Mouse (Mus musculus): ENCODE results near the gene Sh3bp5l. TPM values are rescaled to one million over a fixed set of nuclear protein-coding genes. Genes with fewer than 3 reads are reported as not detected.

Gene Sh3bp5l
- total RNA-seq, 4 experiments from 2014 or later = 22.1 to 27.2 (median 24.4) TPM

DNA sequence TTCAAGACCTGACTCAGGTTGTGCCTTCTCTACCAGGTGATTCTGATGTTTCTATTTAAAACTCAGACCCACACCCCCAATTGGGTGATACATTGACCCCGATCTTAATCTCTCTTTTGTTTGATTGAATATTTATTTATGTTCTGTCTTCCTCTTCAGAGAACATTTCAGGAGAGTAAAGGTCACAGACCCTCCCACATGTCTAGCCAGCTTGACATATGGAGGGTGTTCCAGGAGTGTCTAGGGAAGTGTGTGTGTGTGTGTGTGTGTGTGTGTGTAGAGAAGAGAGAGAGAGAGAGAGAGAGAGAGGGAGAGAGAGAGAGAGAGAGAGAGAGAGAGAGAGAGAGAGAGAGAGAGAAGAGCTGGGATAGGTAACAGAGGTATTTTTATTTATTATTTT, 47.2 kb downstream of the Sh3bp5l start:
- DNase-seq (ENCODE audit: low spot score in 2 of 2) = no peak

DNA sequence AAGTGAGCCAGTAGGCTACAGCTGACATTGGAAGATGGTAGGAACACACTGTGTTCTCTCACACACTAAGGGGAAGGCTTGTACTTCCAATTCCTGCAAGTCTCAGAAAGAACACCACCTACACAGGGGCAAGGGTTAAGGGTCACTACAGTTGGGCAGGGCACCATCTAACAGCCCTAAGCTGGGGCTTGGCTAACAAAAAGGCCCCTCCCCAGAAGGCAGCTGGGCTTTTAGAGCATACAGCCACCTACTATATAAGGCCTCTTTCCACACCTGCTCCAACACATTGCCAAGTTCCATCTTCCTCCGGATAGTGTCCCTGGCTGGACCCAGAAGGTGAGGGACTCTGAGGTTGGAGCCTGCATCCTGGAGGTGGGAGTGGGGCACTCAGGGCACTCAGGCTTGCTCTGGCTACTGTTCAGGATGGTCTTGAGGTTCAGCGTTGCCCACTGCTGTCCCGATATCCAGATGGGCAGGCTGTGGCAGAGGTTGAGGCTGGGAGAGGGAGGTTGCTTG, 48.3 kb downstream of the Sh3bp5l start, which contains the start of gene Lypd8:
TSS of gene Lypd8 (plus strand) at position 281 of the 516 bp plus-strand sequence.
- DNase-seq (ENCODE audit: low spot score in 2 of 2) = no peak

DNA sequence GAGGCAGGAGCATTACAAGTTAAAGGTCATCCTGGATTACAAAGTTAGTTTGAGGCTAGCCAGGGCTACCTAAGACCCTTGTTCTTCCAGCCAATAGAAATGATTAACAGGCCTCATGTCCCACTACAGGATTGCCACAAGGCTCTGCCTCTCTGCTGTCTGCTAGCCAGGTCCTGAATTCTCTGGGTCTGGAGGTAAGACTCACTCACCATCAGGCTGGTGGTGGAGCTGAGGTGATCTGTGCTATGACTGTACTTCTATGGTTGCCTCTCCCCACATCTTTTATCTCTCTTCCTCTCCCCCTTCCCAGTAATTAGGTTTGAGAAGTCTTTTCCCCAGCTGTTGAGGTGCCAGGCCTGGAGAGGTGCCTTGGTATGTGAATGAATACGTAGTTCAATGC, 49.0 kb downstream of the Sh3bp5l start:
- DNase-seq (ENCODE audit: low spot score in 2 of 2) = no peak

DNA sequence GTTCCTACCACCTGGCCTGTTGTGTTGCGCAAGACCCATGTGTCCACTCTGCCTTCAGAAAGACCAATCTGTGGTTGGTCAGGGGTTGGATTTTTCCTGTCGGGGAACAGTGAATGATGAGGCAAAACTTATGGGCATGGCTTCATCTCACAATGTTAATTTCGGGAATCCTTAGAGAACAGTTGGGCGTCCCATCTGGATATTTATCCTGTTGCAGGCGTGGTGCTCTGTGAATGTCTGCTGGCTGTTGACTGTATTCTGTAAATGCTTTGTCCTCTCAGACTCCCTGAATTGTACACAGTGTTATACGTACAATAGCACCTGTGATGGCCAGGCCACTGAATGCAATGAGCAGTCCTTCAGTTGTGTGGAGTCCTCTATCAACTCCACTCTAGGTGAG, 51.9 kb downstream of the Sh3bp5l start:
- no peak for DNase-seq (ENCODE audit: low spot score in 2 of 2)

Other genes with a start within 250 kb of the Sh3bp5l start
- not detected for gene Gm12248, start 237.6 kb upstream of the Sh3bp5l start, total RNA-seq (2022)
- gene Cnot8, start 226.6 kb upstream of the Sh3bp5l start, total RNA-seq (2022) = 10 to 100 TPM; 30.3 to 36.8 (median 32.5) TPM
- 10 to 100 TPM in 2 of 4 experiments, 1 to 10 TPM in 2; 9.0 to 11.3 (median 10.1) TPM for gene Gemin5, start 162.2 kb upstream of the Sh3bp5l start, total RNA-seq (2022)
- 10 to 100 TPM; 33.9 to 39.7 (median 37.6) TPM for gene Mrpl22, start 159.1 kb upstream of the Sh3bp5l start, total RNA-seq (2022)
- gene Igtp, start 131.2 kb upstream of the Sh3bp5l start, total RNA-seq (2022) = 1 to 10 TPM; 7.9 to 9.9 (median 8.3) TPM
- 10 to 100 TPM in 2 of 4 experiments, 1 to 10 TPM in 2; 8.3 to 11.3 (median 9.9) TPM for gene Irgm2, start 131.1 kb upstream of the Sh3bp5l start, total RNA-seq (2022)
- not detected for gene 4930438A08Rik, start 55.9 kb upstream of the Sh3bp5l start, total RNA-seq (2022)
- 1 to 10 TPM; 2.5 to 5.3 (median 3.1) TPM for gene Zfp692, start 23.7 kb upstream of the Sh3bp5l start, total RNA-seq (2022)
- gene Zfp672, start 385 bp upstream of the Sh3bp5l start, total RNA-seq (2022) = 10 to 100 TPM; 39.8 to 49.3 (median 40.6) TPM
- not detected for gene Lypd8, start 48.3 kb downstream of the Sh3bp5l start, total RNA-seq (2022)
- not detected for gene 1810065E05Rik, start 90.4 kb downstream of the Sh3bp5l start, total RNA-seq (2022)
- not detected for gene Gm12253, start 101.8 kb downstream of the Sh3bp5l start, total RNA-seq (2022)
- gene Lypd9, start 122.2 kb downstream of the Sh3bp5l start, total RNA-seq (2022) = not detected
- not detected for gene Olfr30, start 131.5 kb downstream of the Sh3bp5l start, total RNA-seq (2022)
- gene Olfr332, start 161.8 kb downstream of the Sh3bp5l start, total RNA-seq (2022) = not detected
- not detected for gene Olfr331, start 171.8 kb downstream of the Sh3bp5l start, total RNA-seq (2022)
- gene Olfr330, start 204.1 kb downstream of the Sh3bp5l start, total RNA-seq (2022) = not detected
- not detected for gene Olfr329-ps, start 215.7 kb downstream of the Sh3bp5l start, total RNA-seq (2022)
- gene Olfr328, start 224.9 kb downstream of the Sh3bp5l start, total RNA-seq (2022) = not detected
- gene Olfr224, start 239.8 kb downstream of the Sh3bp5l start, total RNA-seq (2022) = not detected
- not detected for gene Olfr325, start 247.0 kb downstream of the Sh3bp5l start, total RNA-seq (2022)